Mouse (Mus musculus) hindbrain, embryonic 13.5 days (tissue): Measurements from ENCODE around the gene Olfr718-ps1. TPM values are rescaled to one million over a fixed set of nuclear protein-coding genes. Genes with fewer than 3 reads are reported as not detected.
"Not testable (repeated sequence)": the region's sequence is repeated elsewhere in the genome, so short reads cannot be mapped to it uniquely, and the experiment has no call there.

ENCODE experiments used
- ATAC-seq: fragments of 200-750 bp; cut with Nextera tagmentation; 2 replicates; pipeline ENCODE4 v1.8.0; 2017; ENCODE audit warnings: moderate TSS enrichment; ENCODE audit not compliant: low FRiP score
- H3K27ac ChIP-seq: fragments of 300-500 bp; sonication (generic); 2 replicates; pipeline ENCODE4 v1.5.1; 2015; ENCODE audit warnings: inconsistent platforms, mild to moderate bottlenecking, moderate library complexity
- H3K27me3 ChIP-seq: fragments of 300-500 bp; sonication (generic); 2 replicates; pipeline ENCODE4 v1.6.1; 2015; ENCODE audit warnings: mild to moderate bottlenecking, inconsistent platforms
- H3K36me3 ChIP-seq: fragments of 300-500 bp; sonication (generic); 2 replicates; pipeline ENCODE4 v1.6.1; 2015; ENCODE audit warnings: mild to moderate bottlenecking, inconsistent platforms
- H3K4me1 ChIP-seq: fragments of 300-500 bp; sonication (generic); replicated peaks from 2 replicates; pipeline ENCODE4 v1.6.1; 2015; ENCODE audit warnings: inconsistent platforms
- H3K4me2 ChIP-seq: fragments of 300-500 bp; sonication (generic); 2 replicates; pipeline ENCODE4 v1.6.1; 2015; ENCODE audit warnings: inconsistent platforms, mild to moderate bottlenecking, moderate library complexity
- H3K4me3 ChIP-seq: fragments of 300-500 bp; sonication (generic); 2 replicates; pipeline ENCODE4 v1.5.1; 2015; ENCODE audit warnings: mild to moderate bottlenecking, inconsistent platforms
- H3K9ac ChIP-seq: fragments of 300-500 bp; sonication (generic); 2 replicates; pipeline ENCODE4 v1.6.1; 2015; ENCODE audit warnings: mild to moderate bottlenecking, inconsistent platforms
- H3K9me3 ChIP-seq: fragments of 300-500 bp; sonication (generic); 2 replicates; pipeline ENCODE4 v1.6.1; 2016; ENCODE audit warnings: inconsistent platforms
- WGBS: fragments of 180-500 bp; shearing (Covaris S2); methylation state at CpG from one replicate; pipeline ENCODE4 v1.1.7; 2015; 5-methylcytosine and 5-hydroxymethylcytosine counted together
- polyA plus RNA-seq: library from polyadenylated mRNA; unstranded; fragments of >200 nt; fragmentation: Nextera tagmentation; extraction: Ambion mirVana; gene quantifications from 2 replicates; pipeline ENCODE4 v1.2.1, GENCODE M21; 2015

Gene Olfr718-ps1
- polyA plus RNA-seq, 1 experiment from 2014 or later, result 0.08 TPM

GRCm38 (mm10) chr5:143153756-143154155 is 6.4 kb upstream of the Olfr718-ps1 start:
- no peaks in the 10 kb centered on the region for H3K36me3 ChIP-seq
- 91% methylated on average over 10 of the region's 10 CpGs for WGBS
- H3K27me3 ChIP-seq, result peaks cover 39% of the 10 kb centered on the region
- H3K4me2 ChIP-seq, result no peak overlapping the region
- H3K4me3 ChIP-seq, result no peak overlapping the region
- H3K9ac ChIP-seq, result no peak overlapping the region
- peaks cover 11% of the 10 kb centered on the region; the same call in 1 of the 2 replicates for H3K9me3 ChIP-seq
- no peak for ATAC-seq
- 0 out of 2 replicates have a peak, but pooled peaks cover 5% of the 10 kb centered on the region for H3K4me1 ChIP-seq
- no peak overlapping the region for H3K27ac ChIP-seq

GRCm38 (mm10) chr5:143150044-143150443 is 2.7 kb upstream of the Olfr718-ps1 start:
- 84% methylated on average over 2 of the region's 2 CpGs for WGBS
- no peak overlapping the region for H3K4me2 ChIP-seq
- H3K27ac ChIP-seq, result no peak overlapping the region
- H3K36me3 ChIP-seq, result no peaks in the 10 kb centered on the region
- H3K9ac ChIP-seq, result no peak overlapping the region
- no peaks in the 10 kb centered on the region for H3K4me1 ChIP-seq
- no peak for ATAC-seq
- no peak overlapping the region for H3K4me3 ChIP-seq
- peaks cover 11% of the 10 kb centered on the region; the same call in 1 of the 2 replicates for H3K9me3 ChIP-seq
- peaks cover 3% of the 10 kb centered on the region; the same call in 1 of the 2 replicates for H3K27me3 ChIP-seq

GRCm38 (mm10) chr5:143149536-143149935 is 2.2 kb upstream of the Olfr718-ps1 start:
- no peak overlapping the region for H3K9ac ChIP-seq
- H3K4me1 ChIP-seq, result no peaks in the 10 kb centered on the region
- H3K27ac ChIP-seq, result no peak overlapping the region
- H3K27me3 ChIP-seq, result no peaks in the 10 kb centered on the region
- WGBS, result 88% methylated on average over 2 of the region's 2 CpGs
- H3K36me3 ChIP-seq, result no peaks in the 10 kb centered on the region
- no peak overlapping the region for H3K4me3 ChIP-seq
- no peak for ATAC-seq
- peaks cover 11% of the 10 kb centered on the region; the same call in 1 of the 2 replicates for H3K9me3 ChIP-seq
- no peak overlapping the region for H3K4me2 ChIP-seq

- Histone ChIP-seq H3K9ac (no peak overlapping the region), H3K27ac (no peak overlapping the region), H3K36me3 (no peaks in the 10 kb centered on the region), H3K9me3 (peaks cover 11% of the 10 kb centered on the region; the same call in 1 of the 2 replicates), H3K27me3 (no peaks in the 10 kb centered on the region), H3K4me3 (no peak overlapping the region), H3K4me2 (no peak overlapping the region), H3K4me1 (no peaks in the 10 kb centered on the region)
- no peak for ATAC-seq
- WGBS, result 94% methylated on average over 5 of the region's 5 CpGs
These were observed 1.3 kb upstream of the Olfr718-ps1 start for GRCm38 (mm10) chr5:143148661-143149060.

GRCm38 (mm10) chr5:143137580-143137979 is 9.8 kb downstream of the Olfr718-ps1 start:
- Histone ChIP-seq H3K9ac (no peak overlapping the region), H3K36me3 (no peaks in the 10 kb centered on the region), H3K4me3 (no peak overlapping the region), H3K4me1 (no peaks in the 10 kb centered on the region), H3K4me2 (no peak overlapping the region), H3K9me3 (no peaks in the 10 kb centered on the region), H3K27me3 (no peaks in the 10 kb centered on the region), H3K27ac (no peak overlapping the region)
- ATAC-seq, result no peak
- WGBS, result 95% methylated on average over 13 of the region's 13 CpGs

GRCm38 (mm10) chr5:143135042-143135441 is 12.3 kb downstream of the Olfr718-ps1 start:
- Histone ChIP-seq H3K27ac (no peak overlapping the region), H3K4me2 (no peak overlapping the region), H3K4me1 (no peaks in the 10 kb centered on the region), H3K27me3 (no peaks in the 10 kb centered on the region), H3K36me3 (no peaks in the 10 kb centered on the region), H3K4me3 (no peak overlapping the region), H3K9ac (no peak overlapping the region), H3K9me3 (no peaks in the 10 kb centered on the region)
- 90% methylated on average over 7 of the region's 7 CpGs for WGBS
- ATAC-seq, result no peak

- H3K27me3 ChIP-seq, H3K4me2 ChIP-seq, H3K4me1 ChIP-seq, H3K9ac ChIP-seq, H3K9me3 ChIP-seq, H3K27ac ChIP-seq, H3K4me3 ChIP-seq, H3K36me3 ChIP-seq, ATAC-seq: not testable (repeated sequence)
- 82% methylated on average over 4 of the region's 6 CpGs for WGBS
These were observed 13.0 kb downstream of the Olfr718-ps1 start for GRCm38 (mm10) chr5:143134216-143135010.

GRCm38 (mm10) chr5:143132935-143133514 is 14.4 kb downstream of the Olfr718-ps1 start:
- ATAC-seq, result no peak

GRCm38 (mm10) chr5:143130342-143130741 is 17.0 kb downstream of the Olfr718-ps1 start:
- Histone ChIP-seq H3K27ac (no peak overlapping the region), H3K4me3 (no peak overlapping the region), H3K4me2 (no peak overlapping the region), H3K36me3 (no peaks in the 10 kb centered on the region), H3K9ac (no peak overlapping the region), H3K4me1 (peaks cover 7% of the 10 kb centered on the region), H3K27me3 (no peaks in the 10 kb centered on the region), H3K9me3 (peaks cover 10% of the 10 kb centered on the region)
- 88% methylated on average over 7 of the region's 7 CpGs for WGBS
- ATAC-seq, result no peak

More at GRCm38 (mm10) chr5:143132935-143133514, 14.4 kb downstream of the Olfr718-ps1 start:
- 87% methylated on average over 13 of the region's 13 CpGs for WGBS
- no peak overlapping the region for H3K4me3 ChIP-seq
- H3K27ac ChIP-seq, result no peak overlapping the region
- no peaks in the 10 kb centered on the region for H3K36me3 ChIP-seq
- H3K9ac ChIP-seq, result no peak overlapping the region
- H3K27me3 ChIP-seq, result no peaks in the 10 kb centered on the region
- no peak overlapping the region for H3K4me2 ChIP-seq
- peaks cover 10% of the 10 kb centered on the region for H3K9me3 ChIP-seq
- no peaks in the 10 kb centered on the region for H3K4me1 ChIP-seq

GRCm38 (mm10) chr5:143129101-143129500 is 18.3 kb downstream of the Olfr718-ps1 start:
- Histone ChIP-seq H3K4me3 (no peak overlapping the region), H3K9me3 (peaks cover 10% of the 10 kb centered on the region), H3K27ac (no peak overlapping the region), H3K36me3 (no peaks in the 10 kb centered on the region), H3K4me2 (no peak overlapping the region), H3K27me3 (no peaks in the 10 kb centered on the region), H3K9ac (no peak overlapping the region), H3K4me1 (peaks cover 9% of the 10 kb centered on the region)
- ATAC-seq, result no peak
- WGBS, result 93% methylated on average over 16 of the region's 16 CpGs

GRCm38 (mm10) chr5:143127837-143128236 is 19.5 kb downstream of the Olfr718-ps1 start:
- no peaks in the 10 kb centered on the region for H3K36me3 ChIP-seq
- H3K4me3 ChIP-seq, result no peak overlapping the region
- no peak overlapping the region for H3K9ac ChIP-seq
- H3K4me1 ChIP-seq, result peaks cover 9% of the 10 kb centered on the region
- H3K27me3 ChIP-seq, result no peaks in the 10 kb centered on the region
- 87% methylated on average over 8 of the region's 8 CpGs for WGBS
- H3K9me3 ChIP-seq, result peaks cover 10% of the 10 kb centered on the region
- H3K4me2 ChIP-seq, result no peak overlapping the region
- no peak overlapping the region for H3K27ac ChIP-seq
- ATAC-seq, result no peak

- 63% methylated on average over 4 of the region's 4 CpGs for WGBS
- H3K4me3 ChIP-seq, result no peak overlapping the region
- no peak overlapping the region for H3K4me2 ChIP-seq
- no peaks in the 10 kb centered on the region for H3K36me3 ChIP-seq
- ATAC-seq, result no peak
- no peak overlapping the region for H3K27ac ChIP-seq
- H3K4me1 ChIP-seq, result peaks cover 9% of the 10 kb centered on the region
- H3K27me3 ChIP-seq, result no peaks in the 10 kb centered on the region
- peaks cover 10% of the 10 kb centered on the region for H3K9me3 ChIP-seq
- H3K9ac ChIP-seq, result no peak overlapping the region
These were observed 20.5 kb downstream of the Olfr718-ps1 start for GRCm38 (mm10) chr5:143126908-143127307.
